Mouse (Mus musculus): ENCODE data around the gene Mycn.

Gene Mycn

GRCm38 (mm10) chr12:12926975-12927527, 14.7 kb downstream of the Mycn start:
- no peak for DNase-seq (ENCODE audit: low read depth, low spot score)

- DNase-seq (ENCODE audit: low read depth, low spot score) = no peak
Observed at GRCm38 (mm10) chr12:12924446-12924845, 17.3 kb downstream of the Mycn start.

GRCm38 (mm10) chr12:12920166-12921157, 21.3 kb downstream of the Mycn start:
- DNase-seq (ENCODE audit: low read depth, low spot score) = no peak

- no peak for DNase-seq (ENCODE audit: low read depth, low spot score)
Observed at GRCm38 (mm10) chr12:12916298-12916697, 25.4 kb downstream of the Mycn start.

GRCm38 (mm10) chr12:12910356-12910979, 31.2 kb downstream of the Mycn start:
- no peak for DNase-seq (ENCODE audit: low read depth, low spot score)

- no peak for DNase-seq (ENCODE audit: low read depth, low spot score)
Observed at GRCm38 (mm10) chr12:12909631-12910277, 32.0 kb downstream of the Mycn start.

- DNase-seq (ENCODE audit: low read depth, low spot score) = no peak
Observed at GRCm38 (mm10) chr12:12906771-12907170, 34.9 kb downstream of the Mycn start.

GRCm38 (mm10) chr12:12906321-12906720, 35.4 kb downstream of the Mycn start:
- no peak for DNase-seq (ENCODE audit: low read depth, low spot score)

- no peak for DNase-seq (ENCODE audit: low read depth, low spot score)
Observed at GRCm38 (mm10) chr12:12905117-12905516, 36.6 kb downstream of the Mycn start.

- DNase-seq (ENCODE audit: low read depth, low spot score) = peak; percentile 80
Observed at GRCm38 (mm10) chr12:12904512-12904953, 37.2 kb downstream of the Mycn start.

GRCm38 (mm10) chr12:12904086-12904485, 37.6 kb downstream of the Mycn start:
- no peak for DNase-seq (ENCODE audit: low read depth, low spot score)

GRCm38 (mm10) chr12:12902403-12902802, 39.3 kb downstream of the Mycn start:
- DNase-seq (ENCODE audit: low read depth, low spot score) = no peak

GRCm38 (mm10) chr12:12898356-12899126, 43.2 kb downstream of the Mycn start:
- no peak for DNase-seq (ENCODE audit: low read depth, low spot score)

- no peak for DNase-seq (ENCODE audit: low read depth, low spot score)
Observed at GRCm38 (mm10) chr12:12893986-12894385, 47.7 kb downstream of the Mycn start.

- no peak for DNase-seq (ENCODE audit: low read depth, low spot score)
Observed at GRCm38 (mm10) chr12:12886191-12886889, 55.4 kb downstream of the Mycn start.

All from mesoderm, embryonic 11.5 days (tissue).